22 mouse cellular contexts compared by ENCODE assay signal in the genomic region with DNA sequence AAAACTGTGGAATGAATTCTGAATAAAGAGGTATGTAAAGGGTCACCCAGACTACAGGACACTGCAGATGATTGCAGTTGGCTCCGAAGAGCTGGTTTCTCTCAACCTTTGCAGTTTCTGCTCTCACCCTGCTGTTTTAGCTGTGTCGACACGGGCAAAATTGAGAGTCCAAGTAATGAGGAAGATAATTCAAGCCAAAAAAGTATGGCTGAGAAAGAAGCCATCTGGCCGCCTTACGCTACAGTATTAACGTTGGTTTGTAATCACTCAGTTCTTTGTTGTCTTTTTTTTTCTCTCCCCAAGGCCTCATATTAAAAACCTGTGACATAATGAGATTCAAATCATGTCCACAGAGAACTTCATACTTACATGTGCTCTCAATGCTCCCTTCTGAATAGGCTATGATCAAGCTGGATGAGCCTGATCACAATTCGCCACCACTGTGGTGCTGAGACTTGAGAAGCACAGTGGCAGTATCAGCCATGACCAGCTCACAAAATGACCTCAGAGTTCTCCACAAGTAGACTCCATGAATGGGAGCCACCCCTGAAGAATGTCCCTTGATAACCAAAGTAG.
A peak's percentile ranks its signal among the peaks of the same experiment; 100 is the strongest.
DNase-seq lines count a peak whose midpoint lies in the region; ATAC-seq and TF ChIP-seq lines count a peak whose summit lies in the region.
"Had no signal": no experiment of that assay in that cellular context is flagged by ENCODE, and none has a peak within 500 bp of the region (broad histone marks: within the 10 kb centered on the region; RNA-seq: fewer than 3 reads in every experiment).

No protein-coding gene starts in this region.

- no peak for DNase-seq in forebrain, embryonic 11.5 days (ENCODE audit: low spot score)
- peak; percentile 50 for DNase-seq in hindbrain, postnatal 0 days (ENCODE audit: low spot score)
- peak; percentile 40 for DNase-seq in midbrain, postnatal 0 days (ENCODE audit: low spot score)
- no peak for DNase-seq in midbrain, embryonic 10.5 days (ENCODE audit: low spot score)
- DNase-seq in thymus, postnatal 25 days: no peak
- DNase-seq: adrenal gland, postnatal 25 days; cerebellum, adult 9-11 months; gastrocnemius, postnatal 25 days; layer of hippocampus, adult 9-11 months; left cerebral cortex, postnatal 4 days; lung, postnatal 10 days; thymus, adult 18-20 months; thymus, postnatal 4 days had no signal

- no peak overlapping the region for H3K4me3 ChIP-seq in forebrain, embryonic 13.5 days
- no peak overlapping the region for H3K4me3 ChIP-seq in forebrain, embryonic 11.5 days (ENCODE audit: low read depth, low read length)
- no peak overlapping the region for H3K4me3 ChIP-seq in hindbrain, postnatal 0 days (ENCODE audit: low read length)
- no peak overlapping the region for H3K4me3 ChIP-seq in hindbrain, embryonic 13.5 days
- no peak overlapping the region for H3K4me3 ChIP-seq in midbrain, postnatal 0 days (ENCODE audit: low read depth, low read length)
- H3K4me3 ChIP-seq in midbrain, embryonic 10.5 days: no peak overlapping the region
- H3K4me3 ChIP-seq in neural tube, embryonic 15.5 days (replicated peaks): no peak overlapping the region
- H3K4me3 ChIP-seq: limb, embryonic 15.5 days; neural tube, embryonic 12.5 days; stomach, embryonic 15.5 days had no signal

- no peak for TF ChIP-seq CTCF in hindbrain, postnatal 0 days (IDR thresholded peaks at IDR 0.05; ENCODE audit: low read depth)
- no peak for TF ChIP-seq CTCF in midbrain, postnatal 0 days (IDR thresholded peaks at IDR 0.05)

- no peaks in the 10 kb centered on the region for H3K36me3 ChIP-seq in forebrain, embryonic 13.5 days (ENCODE audit: poor library complexity, severe bottlenecking)
- H3K36me3 ChIP-seq in forebrain, embryonic 11.5 days (ENCODE audit: control insufficient read depth, insufficient read depth, low read length): no peaks in the 10 kb centered on the region
- H3K36me3 ChIP-seq in hindbrain, postnatal 0 days (ENCODE audit: insufficient read depth, low read length): no peaks in the 10 kb centered on the region
- H3K36me3 ChIP-seq in hindbrain, embryonic 13.5 days: 0 out of 2 replicates have a peak, but pooled peaks cover 4% of the 10 kb centered on the region
- H3K36me3 ChIP-seq in midbrain, postnatal 0 days (ENCODE audit: insufficient read depth, low read length): no peaks in the 10 kb centered on the region
- H3K36me3 ChIP-seq in midbrain, embryonic 10.5 days: no peaks in the 10 kb centered on the region
- no peaks in the 10 kb centered on the region for H3K36me3 ChIP-seq in neural tube, embryonic 15.5 days
- H3K36me3 ChIP-seq: limb, embryonic 15.5 days; neural tube, embryonic 12.5 days; stomach, embryonic 15.5 days had no signal

- no peaks in the 10 kb centered on the region for H3K27me3 ChIP-seq in forebrain, embryonic 13.5 days
- no peaks in the 10 kb centered on the region for H3K27me3 ChIP-seq in forebrain, embryonic 11.5 days (ENCODE audit: control insufficient read depth, insufficient read depth, low read length)
- H3K27me3 ChIP-seq in hindbrain, postnatal 0 days (ENCODE audit: insufficient read depth, low read length): no peaks in the 10 kb centered on the region
- H3K27me3 ChIP-seq in hindbrain, embryonic 13.5 days: no peaks in the 10 kb centered on the region
- no peaks in the 10 kb centered on the region for H3K27me3 ChIP-seq in midbrain, postnatal 0 days (ENCODE audit: insufficient read depth, low read length)
- no peaks in the 10 kb centered on the region for H3K27me3 ChIP-seq in midbrain, embryonic 10.5 days (ENCODE audit: low read depth, poor library complexity, severe bottlenecking)
- no peaks in the 10 kb centered on the region for H3K27me3 ChIP-seq in neural tube, embryonic 15.5 days (replicated peaks)
- H3K27me3 ChIP-seq: limb, embryonic 15.5 days; neural tube, embryonic 12.5 days; stomach, embryonic 15.5 days had no signal

- no peaks in the 10 kb centered on the region for H3K9me3 ChIP-seq in forebrain, embryonic 13.5 days (replicated peaks)
- no peaks in the 10 kb centered on the region for H3K9me3 ChIP-seq in forebrain, embryonic 11.5 days (ENCODE audit: control insufficient read depth, low read length)
- no peaks in the 10 kb centered on the region for H3K9me3 ChIP-seq in hindbrain, postnatal 0 days (ENCODE audit: low read length)
- H3K9me3 ChIP-seq in hindbrain, embryonic 13.5 days: no peaks in the 10 kb centered on the region
- no peaks in the 10 kb centered on the region for H3K9me3 ChIP-seq in midbrain, postnatal 0 days (ENCODE audit: low read length)
- H3K9me3 ChIP-seq in midbrain, embryonic 10.5 days (replicated peaks): no peaks in the 10 kb centered on the region
- H3K9me3 ChIP-seq in neural tube, embryonic 15.5 days (replicated peaks): no peaks in the 10 kb centered on the region
- H3K9me3 ChIP-seq: limb, embryonic 15.5 days; neural tube, embryonic 12.5 days; stomach, embryonic 15.5 days had no signal

- H3K27ac ChIP-seq in forebrain, embryonic 13.5 days: peak overlapping the region; percentile 16
- no peak overlapping the region for H3K27ac ChIP-seq in forebrain, embryonic 11.5 days (ENCODE audit: low read depth, low read length)
- peak overlapping the region; percentile 45; the same call in 1 of the 2 replicates for H3K27ac ChIP-seq in hindbrain, postnatal 0 days
- H3K27ac ChIP-seq in hindbrain, embryonic 13.5 days: no peak overlapping the region
- no peak overlapping the region for H3K27ac ChIP-seq in midbrain, postnatal 0 days (ENCODE audit: low read depth, low read length)
- H3K27ac ChIP-seq in midbrain, embryonic 10.5 days (replicated peaks): no peak overlapping the region
- 0 out of 2 replicates have a peak overlapping the region, but pooled peaks have one; percentile 5 for H3K27ac ChIP-seq in neural tube, embryonic 15.5 days (replicated peaks)
- H3K27ac ChIP-seq: limb, embryonic 15.5 days; liver, embryonic 14.5 days; neural tube, embryonic 12.5 days; stomach, embryonic 15.5 days had no signal

- ATAC-seq in forebrain, embryonic 13.5 days: peak; percentile 50; the same call in 1 of the 2 replicates
- ATAC-seq in forebrain, embryonic 11.5 days (replicated peaks; ENCODE audit: low FRiP score): no peak
- ATAC-seq in hindbrain, postnatal 0 days: no peak
- ATAC-seq in hindbrain, embryonic 13.5 days (ENCODE audit: low FRiP score): no peak
- no peak for ATAC-seq in midbrain, postnatal 0 days (ENCODE audit: low FRiP score)
- ATAC-seq in neural tube, embryonic 15.5 days (ENCODE audit: low FRiP score): 0 out of 2 replicates have a peak, but pooled peaks have one; percentile 24
- ATAC-seq: intestine, postnatal 0 days had no signal

- no peak overlapping the region for H3K4me2 ChIP-seq in forebrain, embryonic 13.5 days
- no peak overlapping the region for H3K4me2 ChIP-seq in forebrain, embryonic 11.5 days (ENCODE audit: low read depth, low read length, severe bottlenecking)
- no peak overlapping the region for H3K4me2 ChIP-seq in hindbrain, postnatal 0 days (ENCODE audit: low read depth, low read length)
- H3K4me2 ChIP-seq in hindbrain, embryonic 13.5 days: no peak overlapping the region
- H3K4me2 ChIP-seq in midbrain, postnatal 0 days (ENCODE audit: low read depth, low read length, poor library complexity, severe bottlenecking): no peak overlapping the region
- no peak overlapping the region for H3K4me2 ChIP-seq in neural tube, embryonic 15.5 days
- H3K4me2 ChIP-seq: limb, embryonic 15.5 days; midbrain, embryonic 11.5 days; neural tube, embryonic 12.5 days; stomach, embryonic 15.5 days had no signal

- WGBS in forebrain, embryonic 13.5 days: 67% methylated on average over 7 of the region's 7 CpGs
- WGBS in forebrain, embryonic 11.5 days: 86% methylated on average over 7 of the region's 7 CpGs
- WGBS in hindbrain, postnatal 0 days: 40% methylated on average over 7 of the region's 7 CpGs
- WGBS in hindbrain, embryonic 13.5 days: 65% methylated on average over 7 of the region's 7 CpGs
- 57% methylated on average over 7 of the region's 7 CpGs for WGBS in midbrain, postnatal 0 days
- WGBS in midbrain, embryonic 10.5 days: 94% methylated on average over 7 of the region's 7 CpGs
- 38% methylated on average over 7 of the region's 7 CpGs for WGBS in neural tube, embryonic 15.5 days

- peaks cover 11% of the 10 kb centered on the region; the same call in 1 of the 2 replicates for H3K4me1 ChIP-seq in forebrain, embryonic 13.5 days
- H3K4me1 ChIP-seq in forebrain, embryonic 11.5 days (replicated peaks; ENCODE audit: control insufficient read depth, insufficient read depth, low read length): no peaks in the 10 kb centered on the region
- no peaks in the 10 kb centered on the region for H3K4me1 ChIP-seq in hindbrain, postnatal 0 days (ENCODE audit: insufficient read depth, low read length)
- peaks cover 13% of the 10 kb centered on the region for H3K4me1 ChIP-seq in hindbrain, embryonic 13.5 days (replicated peaks)
- H3K4me1 ChIP-seq in midbrain, postnatal 0 days (ENCODE audit: insufficient read depth, low read length): no peaks in the 10 kb centered on the region
- H3K4me1 ChIP-seq in midbrain, embryonic 10.5 days: peaks cover 5% of the 10 kb centered on the region; the same call in 1 of the 2 replicates
- peaks cover 10% of the 10 kb centered on the region for H3K4me1 ChIP-seq in neural tube, embryonic 15.5 days
- H3K4me1 ChIP-seq: limb, embryonic 15.5 days; neural tube, embryonic 12.5 days; stomach, embryonic 15.5 days had no signal

- H3K9ac ChIP-seq in forebrain, embryonic 13.5 days: no peak overlapping the region
- H3K9ac ChIP-seq in forebrain, embryonic 11.5 days (ENCODE audit: low read length): no peak overlapping the region
- H3K9ac ChIP-seq in hindbrain, postnatal 0 days (replicated peaks; ENCODE audit: low read length): no peak overlapping the region
- H3K9ac ChIP-seq in hindbrain, embryonic 13.5 days: no peak overlapping the region
- H3K9ac ChIP-seq in midbrain, postnatal 0 days (replicated peaks; ENCODE audit: low read length, poor library complexity, severe bottlenecking): no peak overlapping the region
- H3K9ac ChIP-seq in neural tube, embryonic 15.5 days (replicated peaks): no peak overlapping the region
- H3K9ac ChIP-seq: limb, embryonic 15.5 days; liver, embryonic 14.5 days; neural tube, embryonic 12.5 days; stomach, embryonic 15.5 days had no signal

Comparison
In these comparisons a context has a peak if more than half of its experiments do, and no peak if none do; other contexts are left out.
1. ATAC-seq: peak in forebrain, embryonic 13.5 days (single experiment) and neural tube, embryonic 15.5 days (single experiment); none in forebrain, embryonic 11.5 days (single experiment), hindbrain, postnatal 0 days (single experiment), hindbrain, embryonic 13.5 days (single experiment) and midbrain, postnatal 0 days (single experiment).
2. H3K27ac ChIP-seq: peak in forebrain, embryonic 13.5 days (single experiment), hindbrain, postnatal 0 days (single experiment) and neural tube, embryonic 15.5 days (single experiment); none in forebrain, embryonic 11.5 days (single experiment), hindbrain, embryonic 13.5 days (single experiment), midbrain, postnatal 0 days (single experiment) and midbrain, embryonic 10.5 days (single experiment).
3. DNase-seq: peak in hindbrain, postnatal 0 days (single experiment) and midbrain, postnatal 0 days (single experiment); none in forebrain, embryonic 11.5 days (single experiment), midbrain, embryonic 10.5 days (single experiment) and thymus, postnatal 25 days (single experiment).